Mouse (Mus musculus): ENCODE results near the gene Hist1h2aa. TPM values are rescaled to one million over a fixed set of nuclear protein-coding genes. Genes with fewer than 3 reads are reported as not detected.

Gene Hist1h2aa
- polyA plus RNA-seq, 1 experiment from 2014 or later = not detected

DNA sequence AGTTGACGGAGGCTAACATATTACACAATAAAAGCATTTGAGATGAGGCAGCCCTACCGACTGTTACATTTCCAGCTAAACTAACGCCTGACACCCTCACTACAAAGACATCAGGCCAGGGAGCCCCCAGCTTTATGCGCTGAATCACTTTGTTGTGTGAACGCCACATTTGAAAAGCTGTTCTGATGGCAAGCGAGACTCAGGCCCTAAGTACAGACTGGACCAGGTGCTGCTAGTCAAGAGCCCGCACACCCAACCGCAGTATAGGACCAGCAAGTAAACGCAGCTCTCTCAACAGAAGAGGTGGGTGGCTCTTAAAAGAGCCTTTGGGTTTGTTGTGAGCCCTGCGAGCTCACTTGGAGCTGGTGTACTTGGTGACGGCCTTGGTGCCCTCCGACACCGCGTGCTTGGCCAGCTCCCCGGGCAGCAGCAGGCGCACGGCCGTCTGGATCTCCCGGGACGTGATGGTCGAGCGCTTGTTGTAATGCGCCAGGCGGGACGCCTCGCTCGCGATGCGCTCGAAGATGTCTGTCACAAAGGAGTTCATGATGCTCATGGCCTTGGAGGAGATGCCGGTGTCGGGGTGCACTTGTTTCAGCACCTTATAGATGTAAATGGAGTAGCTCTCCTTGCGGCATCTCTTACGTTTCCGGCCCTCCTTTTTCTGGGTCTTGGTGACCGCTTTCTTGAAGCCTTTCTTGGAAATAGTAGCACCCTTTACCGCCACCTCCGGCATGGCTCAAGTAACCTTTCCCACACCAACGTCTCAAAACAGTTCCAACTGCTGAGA lies 646 bp upstream of the Hist1h2aa start, which contains the start of gene Hist1h2ba:
Gene Hist1h2ba, minus strand, starts transcription at position 736 of the 790 bp plus-strand sequence.
- no peaks in the 10 kb centered on the region for H3K9me3 ChIP-seq (ENCODE audit: low read length)
- TF ChIP-seq CTCF (IDR thresholded peaks at IDR 0.05; ENCODE audit: low read depth) = no peak
- no peak for TF ChIP-seq EP300 (IDR thresholded peaks at IDR 0.05; ENCODE audit: low read depth)
- no peaks in the 10 kb centered on the region for H3K27me3 ChIP-seq (ENCODE audit: insufficient read depth, low read length)
- no peak within 1 kb of the TSS for H3K9ac ChIP-seq (replicated peaks)
- H3K4me1 ChIP-seq (ENCODE audit: insufficient read depth) = 0 out of 2 replicates have a peak, but pooled peaks cover 3% of the 10 kb centered on the region
- DNase-seq = no peak
- H3K4me3 ChIP-seq (ENCODE audit: low read depth, low read length) = no peak within 1 kb of the TSS
- no peak within 1 kb of the TSS for H3K4me2 ChIP-seq (ENCODE audit: low read depth, low read length)
- WGBS (ENCODE audit: insufficient replicate concordance) = 91% methylated on average over 33 of the region's 39 CpGs
- no peak within 1 kb of the TSS for H3K27ac ChIP-seq (ENCODE audit: low read depth)
- no peak for ATAC-seq
- no peaks in the 10 kb centered on the region for H3K36me3 ChIP-seq (replicated peaks; ENCODE audit: insufficient read depth, low read length)

DNA sequence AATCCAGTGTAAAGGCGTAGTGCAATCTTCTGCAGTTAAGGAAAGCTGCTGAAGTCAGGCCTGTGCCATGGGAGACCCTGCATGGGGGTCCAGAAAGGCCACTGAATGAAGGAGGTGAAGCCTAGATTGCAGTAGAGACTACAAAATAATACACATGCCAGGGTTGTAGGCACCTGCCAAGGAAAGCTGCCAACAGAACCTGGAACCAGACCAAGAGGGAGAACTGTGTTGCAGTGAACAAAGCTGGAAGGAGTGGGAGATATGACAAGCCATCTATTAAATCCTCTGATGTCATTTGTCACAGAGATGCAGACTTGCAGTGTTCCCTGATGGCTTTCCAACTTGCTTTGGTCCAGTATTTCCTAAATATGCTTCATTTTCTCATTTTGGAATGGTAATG lies 4.4 kb downstream of the Hist1h2aa start:
- Histone ChIP-seq H3K27me3 (ENCODE audit: insufficient read depth, low read length) (no peaks in the 10 kb centered on the region), H3K4me2 (ENCODE audit: low read depth, low read length) (no peak overlapping the region), H3K9ac (replicated peaks) (no peak overlapping the region), H3K4me3 (ENCODE audit: low read depth, low read length) (no peak overlapping the region), H3K36me3 (replicated peaks; ENCODE audit: insufficient read depth, low read length) (no peaks in the 10 kb centered on the region), H3K4me1 (ENCODE audit: insufficient read depth) (no peaks in the 10 kb centered on the region), H3K27ac (ENCODE audit: low read depth) (no peak overlapping the region), H3K9me3 (ENCODE audit: low read length) (no peaks in the 10 kb centered on the region)
- 65% methylated on average over 1 of the region's 1 CpGs for WGBS (ENCODE audit: insufficient replicate concordance)
- DNase-seq (no peak), ATAC-seq (no peak)
- TF ChIP-seq CTCF (IDR thresholded peaks at IDR 0.05; ENCODE audit: low read depth) (no peak), EP300 (IDR thresholded peaks at IDR 0.05; ENCODE audit: low read depth) (no peak)

GRCm38 (mm10) chr13:23940291-23940690 lies 6.0 kb downstream of the Hist1h2aa start:
- H3K4me3 ChIP-seq (ENCODE audit: low read depth, low read length) = no peak overlapping the region
- H3K27me3 ChIP-seq (ENCODE audit: insufficient read depth, low read length) = no peaks in the 10 kb centered on the region
- H3K27ac ChIP-seq (ENCODE audit: low read depth) = no peak overlapping the region
- no peak overlapping the region for H3K4me2 ChIP-seq (ENCODE audit: low read depth, low read length)
- TF ChIP-seq EP300 (IDR thresholded peaks at IDR 0.05; ENCODE audit: low read depth) (no peak), CTCF (IDR thresholded peaks at IDR 0.05; ENCODE audit: low read depth) (no peak)
- ATAC-seq = no peak
- no peaks in the 10 kb centered on the region for H3K36me3 ChIP-seq (replicated peaks; ENCODE audit: insufficient read depth, low read length)
- H3K9me3 ChIP-seq (ENCODE audit: low read length) = no peaks in the 10 kb centered on the region
- DNase-seq = no peak
- 66% methylated on average over 6 of the region's 6 CpGs for WGBS (ENCODE audit: insufficient replicate concordance)
- no peak overlapping the region for H3K9ac ChIP-seq (replicated peaks)
- H3K4me1 ChIP-seq (ENCODE audit: insufficient read depth) = no peaks in the 10 kb centered on the region

- H3K27ac ChIP-seq (ENCODE audit: low read depth) = no peak overlapping the region
- 54% methylated on average over 2 of the region's 2 CpGs for WGBS (ENCODE audit: insufficient replicate concordance)
- DNase-seq = no peak
- H3K9ac ChIP-seq (replicated peaks) = no peak overlapping the region
- H3K9me3 ChIP-seq (ENCODE audit: low read length) = no peaks in the 10 kb centered on the region
- no peaks in the 10 kb centered on the region for H3K36me3 ChIP-seq (replicated peaks; ENCODE audit: insufficient read depth, low read length)
- no peak for ATAC-seq
- no peaks in the 10 kb centered on the region for H3K27me3 ChIP-seq (ENCODE audit: insufficient read depth, low read length)
- TF ChIP-seq EP300 (IDR thresholded peaks at IDR 0.05; ENCODE audit: low read depth) = no peak
- TF ChIP-seq CTCF (IDR thresholded peaks at IDR 0.05; ENCODE audit: low read depth) = peak; percentile 48
- H3K4me3 ChIP-seq (ENCODE audit: low read depth, low read length) = no peak overlapping the region
- H3K4me2 ChIP-seq (ENCODE audit: low read depth, low read length) = no peak overlapping the region
- no peaks in the 10 kb centered on the region for H3K4me1 ChIP-seq (ENCODE audit: insufficient read depth)
Observed at GRCm38 (mm10) chr13:23942861-23943260, 8.6 kb downstream of the Hist1h2aa start.

GRCm38 (mm10) chr13:23946254-23946653 lies 12.0 kb downstream of the Hist1h2aa start:
- ATAC-seq (no peak), DNase-seq (no peak)
- Histone ChIP-seq H3K9me3 (ENCODE audit: low read length) (no peaks in the 10 kb centered on the region), H3K4me1 (ENCODE audit: insufficient read depth) (no peaks in the 10 kb centered on the region), H3K27ac (ENCODE audit: low read depth) (no peak overlapping the region), H3K27me3 (ENCODE audit: insufficient read depth, low read length) (no peaks in the 10 kb centered on the region), H3K9ac (replicated peaks) (no peak overlapping the region), H3K36me3 (replicated peaks; ENCODE audit: insufficient read depth, low read length) (no peaks in the 10 kb centered on the region), H3K4me2 (ENCODE audit: low read depth, low read length) (no peak overlapping the region), H3K4me3 (ENCODE audit: low read depth, low read length) (no peak overlapping the region)
- no peak for TF ChIP-seq EP300 (IDR thresholded peaks at IDR 0.05; ENCODE audit: low read depth)
- no peak for TF ChIP-seq CTCF (IDR thresholded peaks at IDR 0.05; ENCODE audit: low read depth)
- WGBS (ENCODE audit: insufficient replicate concordance) = 57% methylated on average over 2 of the region's 2 CpGs

DNA sequence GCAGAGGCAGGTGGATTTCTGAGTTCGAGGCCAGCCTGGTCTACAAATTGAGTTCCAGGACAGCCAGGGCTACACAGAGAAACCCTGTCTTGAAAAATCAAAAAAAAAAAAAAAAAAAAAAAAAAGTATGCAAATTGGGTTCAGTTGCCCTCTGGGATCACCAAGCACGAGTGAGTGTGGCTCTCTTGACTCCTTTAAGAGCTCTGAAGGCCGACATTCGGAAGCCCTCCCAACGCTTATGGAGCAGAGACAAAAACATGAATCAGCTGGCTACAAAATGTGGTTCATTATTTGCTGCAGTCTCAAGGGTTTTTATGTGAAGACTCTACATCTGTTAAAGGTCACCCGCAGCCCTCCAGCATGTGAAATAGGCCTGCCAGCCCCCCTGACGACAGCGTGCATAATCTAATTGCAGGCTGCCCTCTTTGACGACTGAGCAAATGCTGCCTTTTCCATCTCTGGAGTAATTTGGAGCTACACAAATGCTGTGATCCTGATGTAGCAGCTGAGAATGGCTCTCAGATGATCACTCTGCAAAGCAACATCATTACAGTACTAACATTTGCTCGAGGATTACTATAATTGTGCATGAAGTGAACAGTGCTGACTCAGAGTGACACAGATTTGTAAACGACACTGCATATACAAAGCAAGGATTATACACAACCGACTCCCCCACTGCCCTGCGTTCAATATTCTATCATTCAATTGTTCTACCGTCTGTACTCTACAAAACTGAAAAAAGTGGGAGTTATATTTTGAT lies 15.4 kb downstream of the Hist1h2aa start:
- no peak for ATAC-seq
- H3K36me3 ChIP-seq (replicated peaks; ENCODE audit: insufficient read depth, low read length) = no peaks in the 10 kb centered on the region
- TF ChIP-seq EP300 (IDR thresholded peaks at IDR 0.05; ENCODE audit: low read depth) = no peak
- TF ChIP-seq CTCF (IDR thresholded peaks at IDR 0.05; ENCODE audit: low read depth) = no peak
- 70% methylated on average over 14 of the region's 14 CpGs for WGBS (ENCODE audit: insufficient replicate concordance)
- no peak overlapping the region for H3K9ac ChIP-seq (replicated peaks)
- no peak overlapping the region for H3K4me3 ChIP-seq (ENCODE audit: low read depth, low read length)
- no peaks in the 10 kb centered on the region for H3K4me1 ChIP-seq (ENCODE audit: insufficient read depth)
- no peak overlapping the region for H3K27ac ChIP-seq (ENCODE audit: low read depth)
- no peak for DNase-seq
- no peaks in the 10 kb centered on the region for H3K27me3 ChIP-seq (ENCODE audit: insufficient read depth, low read length)
- H3K4me2 ChIP-seq (ENCODE audit: low read depth, low read length) = no peak overlapping the region
- no peaks in the 10 kb centered on the region for H3K9me3 ChIP-seq (ENCODE audit: low read length)

Measured in liver, postnatal 0 days (tissue).